Mouse (Mus musculus): Measurements from ENCODE around the gene Gm13030.
"Not testable (repeated sequence)": the region's sequence is repeated elsewhere in the genome, so short reads cannot be mapped to it uniquely, and the experiment has no call there.

GRCm38 (mm10) chr4:138893789-138894188, 20.0 kb upstream of the Gm13030 start:
- not testable (repeated sequence) for TF ChIP-seq CTCF (IDR thresholded peaks at IDR 0.05 in 2 of 3, conservative IDR thresholded peaks at IDR 0.05 in 1 of 3; ENCODE audit: control insufficient read depth in 1 of 3, insufficient read depth in 1 of 3, low read depth in 2 of 3, low read length in 3 of 3, poor library complexity in 1 of 3, severe bottlenecking in 1 of 3); GABPA (IDR thresholded peaks at IDR 0.05; ENCODE audit: low read depth, low read length); POLR2A (IDR thresholded peaks at IDR 0.05; ENCODE audit: control insufficient read depth in 1 of 2, insufficient read depth in 1 of 2, low read depth in 1 of 2, low read length in 2 of 2, poor library complexity in 1 of 2); ZC3H11A (IDR thresholded peaks at IDR 0.05; ENCODE audit: low read depth, low read length); MYC (IDR thresholded peaks at IDR 0.05; ENCODE audit: low read depth, low read length); TCF12 (IDR thresholded peaks at IDR 0.05; ENCODE audit: low read depth, low read length); MAX (IDR thresholded peaks at IDR 0.05; ENCODE audit: low read length); ELF1 (IDR thresholded peaks at IDR 0.05; ENCODE audit: low read depth, low read length); POLR2AphosphoS2 (IDR thresholded peaks at IDR 0.05; ENCODE audit: low read length); ZNF384 (IDR thresholded peaks at IDR 0.05; ENCODE audit: low read depth, low read length); MAFK (IDR thresholded peaks at IDR 0.05; ENCODE audit: borderline replicate concordance, low read depth, low read length)
